Mouse (Mus musculus): ENCODE measurements around the gene Mcm2. TPM values are rescaled to one million over a fixed set of nuclear protein-coding genes. Genes with fewer than 3 reads are reported as not detected.
A peak's percentile ranks its signal among the peaks of the same experiment; 100 is the strongest.

Gene Mcm2
- polyA plus RNA-seq, 1 experiment from 2014 or later, result 203 TPM

GRCm38 (mm10) chr6:88885644-88886416, 12.8 kb downstream of the Mcm2 start:
- Histone ChIP-seq H3K36me3 (replicated peaks; ENCODE audit: control insufficient read depth, insufficient read depth, low read depth, low read length) (peaks cover 34% of the 10 kb centered on the region), H3K4me1 (ENCODE audit: control insufficient read depth, insufficient read depth, low read length) (no peaks in the 10 kb centered on the region), H3K4me2 (ENCODE audit: low read depth, low read length) (no peak overlapping the region), H3K9me3 (replicated peaks; ENCODE audit: control insufficient read depth, low read length) (no peaks in the 10 kb centered on the region), H3K27ac (replicated peaks; ENCODE audit: low read depth, low read length) (no peak overlapping the region), H3K27me3 (ENCODE audit: control insufficient read depth, insufficient read depth, low read length) (no peaks in the 10 kb centered on the region), H3K9ac (replicated peaks; ENCODE audit: low read length) (no peak overlapping the region), H3K4me3 (ENCODE audit: low read depth, low read length) (no peak overlapping the region)
- DNase-seq (ENCODE audit: low spot score) (no peak), ATAC-seq (replicated peaks; ENCODE audit: insufficient number of reproducible peaks, low FRiP score, low TSS enrichment, low read depth) (no peak)
- 94% methylated on average over 12 of the region's 12 CpGs for WGBS

GRCm38 (mm10) chr6:88884690-88885089, 13.9 kb downstream of the Mcm2 start:
- H3K27me3 ChIP-seq (ENCODE audit: control insufficient read depth, insufficient read depth, low read length), result no peaks in the 10 kb centered on the region
- no peak overlapping the region for H3K4me2 ChIP-seq (ENCODE audit: low read depth, low read length)
- 92% methylated on average over 17 of the region's 17 CpGs for WGBS
- no peak overlapping the region for H3K9ac ChIP-seq (replicated peaks; ENCODE audit: low read length)
- no peaks in the 10 kb centered on the region for H3K9me3 ChIP-seq (replicated peaks; ENCODE audit: control insufficient read depth, low read length)
- H3K27ac ChIP-seq (replicated peaks; ENCODE audit: low read depth, low read length), result no peak overlapping the region
- H3K36me3 ChIP-seq (replicated peaks; ENCODE audit: control insufficient read depth, insufficient read depth, low read depth, low read length), result peaks cover 29% of the 10 kb centered on the region
- DNase-seq (ENCODE audit: low spot score) (no peak), ATAC-seq (replicated peaks; ENCODE audit: insufficient number of reproducible peaks, low FRiP score, low TSS enrichment, low read depth) (no peak)
- H3K4me3 ChIP-seq (ENCODE audit: low read depth, low read length), result no peak overlapping the region
- H3K4me1 ChIP-seq (ENCODE audit: control insufficient read depth, insufficient read depth, low read length), result no peaks in the 10 kb centered on the region

GRCm38 (mm10) chr6:88884195-88884594, 14.4 kb downstream of the Mcm2 start:
- Histone ChIP-seq H3K36me3 (replicated peaks; ENCODE audit: control insufficient read depth, insufficient read depth, low read depth, low read length) (peaks cover 29% of the 10 kb centered on the region), H3K4me3 (ENCODE audit: low read depth, low read length) (no peak overlapping the region), H3K9ac (replicated peaks; ENCODE audit: low read length) (no peak overlapping the region), H3K4me1 (ENCODE audit: control insufficient read depth, insufficient read depth, low read length) (no peaks in the 10 kb centered on the region), H3K4me2 (ENCODE audit: low read depth, low read length) (no peak overlapping the region), H3K27ac (replicated peaks; ENCODE audit: low read depth, low read length) (no peak overlapping the region), H3K27me3 (ENCODE audit: control insufficient read depth, insufficient read depth, low read length) (no peaks in the 10 kb centered on the region), H3K9me3 (replicated peaks; ENCODE audit: control insufficient read depth, low read length) (no peaks in the 10 kb centered on the region)
- no peak for ATAC-seq (replicated peaks; ENCODE audit: insufficient number of reproducible peaks, low FRiP score, low TSS enrichment, low read depth)
- WGBS, result 95% methylated on average over 10 of the region's 10 CpGs
- no peak for DNase-seq (ENCODE audit: low spot score)

- H3K36me3 ChIP-seq (replicated peaks; ENCODE audit: control insufficient read depth, insufficient read depth, low read depth, low read length), result peaks cover 14% of the 10 kb centered on the region
- no peak for DNase-seq (ENCODE audit: low spot score)
- H3K9ac ChIP-seq (replicated peaks; ENCODE audit: low read length), result no peak overlapping the region
- 87% methylated on average over 7 of the region's 7 CpGs for WGBS
- no peak overlapping the region for H3K4me2 ChIP-seq (ENCODE audit: low read depth, low read length)
- no peaks in the 10 kb centered on the region for H3K9me3 ChIP-seq (replicated peaks; ENCODE audit: control insufficient read depth, low read length)
- H3K4me3 ChIP-seq (ENCODE audit: low read depth, low read length), result no peak overlapping the region
- no peak for ATAC-seq (replicated peaks; ENCODE audit: insufficient number of reproducible peaks, low FRiP score, low TSS enrichment, low read depth)
- H3K27me3 ChIP-seq (ENCODE audit: control insufficient read depth, insufficient read depth, low read length), result no peaks in the 10 kb centered on the region
- H3K4me1 ChIP-seq (ENCODE audit: control insufficient read depth, insufficient read depth, low read length), result no peaks in the 10 kb centered on the region
- H3K27ac ChIP-seq (replicated peaks; ENCODE audit: low read depth, low read length), result no peak overlapping the region
Measured at GRCm38 (mm10) chr6:88881334-88881733, 17.2 kb downstream of the Mcm2 start.

GRCm38 (mm10) chr6:88879471-88879870, 19.1 kb downstream of the Mcm2 start:
- DNase-seq (ENCODE audit: low spot score) (no peak), ATAC-seq (replicated peaks; ENCODE audit: insufficient number of reproducible peaks, low FRiP score, low TSS enrichment, low read depth) (no peak)
- Histone ChIP-seq H3K4me2 (ENCODE audit: low read depth, low read length) (no peak overlapping the region), H3K36me3 (replicated peaks; ENCODE audit: control insufficient read depth, insufficient read depth, low read depth, low read length) (peaks cover 5% of the 10 kb centered on the region), H3K9ac (replicated peaks; ENCODE audit: low read length) (no peak overlapping the region), H3K27ac (replicated peaks; ENCODE audit: low read depth, low read length) (no peak overlapping the region), H3K4me3 (ENCODE audit: low read depth, low read length) (no peak overlapping the region), H3K4me1 (ENCODE audit: control insufficient read depth, insufficient read depth, low read length) (no peaks in the 10 kb centered on the region), H3K27me3 (ENCODE audit: control insufficient read depth, insufficient read depth, low read length) (no peaks in the 10 kb centered on the region), H3K9me3 (replicated peaks; ENCODE audit: control insufficient read depth, low read length) (no peaks in the 10 kb centered on the region)
- 71% methylated on average over 4 of the region's 4 CpGs for WGBS

- H3K4me2 ChIP-seq (ENCODE audit: low read depth, low read length), result peak within 1 kb of the TSS; percentile 98
- no peaks in the 10 kb centered on the region for H3K36me3 ChIP-seq (replicated peaks; ENCODE audit: control insufficient read depth, insufficient read depth, low read depth, low read length)
- no peaks in the 10 kb centered on the region for H3K27me3 ChIP-seq (ENCODE audit: control insufficient read depth, insufficient read depth, low read length)
- WGBS, result 6% methylated on average over 54 of the region's 63 CpGs
- H3K4me3 ChIP-seq (ENCODE audit: low read depth, low read length), result peak within 1 kb of the TSS; percentile 74
- ATAC-seq (replicated peaks; ENCODE audit: insufficient number of reproducible peaks, low FRiP score, low TSS enrichment, low read depth) (peak; percentile 77), DNase-seq (ENCODE audit: low spot score) (peak; percentile 88)
- H3K27ac ChIP-seq (replicated peaks; ENCODE audit: low read depth, low read length), result no peak within 1 kb of the TSS
- peak within 1 kb of the TSS; percentile 80 for H3K9ac ChIP-seq (replicated peaks; ENCODE audit: low read length)
- H3K9me3 ChIP-seq (replicated peaks; ENCODE audit: control insufficient read depth, low read length), result no peaks in the 10 kb centered on the region
- no peaks in the 10 kb centered on the region; the same call in 1 of the 2 replicates for H3K4me1 ChIP-seq (ENCODE audit: control insufficient read depth, insufficient read depth, low read length)
Measured at GRCm38 (mm10) chr6:88874868-88875508, 23.6 kb downstream of the Mcm2 start, which contains the start of gene Podxl2. Gene Podxl2, minus strand, starts transcription at chr6:88875044.

GRCm38 (mm10) chr6:88873965-88874867, 24.4 kb downstream of the Mcm2 start:
- Histone ChIP-seq H3K4me1 (ENCODE audit: control insufficient read depth, insufficient read depth, low read length) (no peaks in the 10 kb centered on the region; the same call in 1 of the 2 replicates), H3K27ac (replicated peaks; ENCODE audit: low read depth, low read length) (no peak overlapping the region), H3K4me3 (ENCODE audit: low read depth, low read length) (peak overlapping the region; percentile 74), H3K27me3 (ENCODE audit: control insufficient read depth, insufficient read depth, low read length) (no peaks in the 10 kb centered on the region), H3K9me3 (replicated peaks; ENCODE audit: control insufficient read depth, low read length) (no peaks in the 10 kb centered on the region), H3K36me3 (replicated peaks; ENCODE audit: control insufficient read depth, insufficient read depth, low read depth, low read length) (no peaks in the 10 kb centered on the region), H3K9ac (replicated peaks; ENCODE audit: low read length) (peak overlapping the region; percentile 80), H3K4me2 (ENCODE audit: low read depth, low read length) (peak overlapping the region; percentile 98)
- WGBS, result 5% methylated on average over 65 of the region's 74 CpGs
- peak; percentile 31 for ATAC-seq (replicated peaks; ENCODE audit: insufficient number of reproducible peaks, low FRiP score, low TSS enrichment, low read depth)
- peak; percentile 50 for DNase-seq (ENCODE audit: low spot score)

All from embryonic facial prominence, embryonic 11.5 days (tissue).